Mouse (Mus musculus): Measurements from ENCODE around the gene Krt1. TPM values are rescaled to one million over a fixed set of nuclear protein-coding genes. Genes with fewer than 3 reads are reported as not detected.

The Krt1 gene
- 0.33 and 7.3 TPM in 2 replicates for polyA plus RNA-seq (2012; rRNA removed; ENCODE audit: low replicate concordance)

DNA sequence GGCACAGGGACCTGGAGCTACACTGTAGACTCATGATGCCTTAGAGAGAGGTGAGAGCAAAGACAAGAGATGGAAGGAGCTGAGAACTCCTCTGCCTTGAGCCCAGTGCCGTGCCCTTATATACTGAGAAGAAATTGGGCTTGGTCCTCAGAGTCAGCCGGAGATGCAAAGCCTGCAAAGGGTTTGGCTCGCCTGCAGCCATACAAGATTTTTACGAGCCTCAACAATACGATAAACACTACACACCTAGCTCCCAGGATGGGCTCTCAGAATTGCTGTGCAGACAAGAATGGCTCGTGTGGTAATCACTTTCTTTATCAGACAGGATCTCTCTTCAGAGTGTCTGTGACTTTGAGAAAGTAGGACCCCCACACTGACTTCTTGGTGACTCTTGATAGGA lies at the start of gene Krt1:
Krt1 (minus strand) TSS at position 101 of the 400 bp plus-strand sequence.

GRCm38 (mm10) chr15:101892820-101893219 lies 42.2 kb upstream of the Krt1 start, which contains the start of gene Krt76:
Krt76 (minus strand) TSS chr15:101892920.

GRCm38 (mm10) chr15:101869431-101869830 lies 18.8 kb upstream of the Krt1 start, which contains the start of gene Krt77:
Krt77 (minus strand) TSS chr15:101869705.

GRCm38 (mm10) chr15:101817875-101818274 lies 32.7 kb downstream of the Krt1 start, which contains the start of gene Krt2:
Krt2 (minus strand) TSS chr15:101818169.

DNA sequence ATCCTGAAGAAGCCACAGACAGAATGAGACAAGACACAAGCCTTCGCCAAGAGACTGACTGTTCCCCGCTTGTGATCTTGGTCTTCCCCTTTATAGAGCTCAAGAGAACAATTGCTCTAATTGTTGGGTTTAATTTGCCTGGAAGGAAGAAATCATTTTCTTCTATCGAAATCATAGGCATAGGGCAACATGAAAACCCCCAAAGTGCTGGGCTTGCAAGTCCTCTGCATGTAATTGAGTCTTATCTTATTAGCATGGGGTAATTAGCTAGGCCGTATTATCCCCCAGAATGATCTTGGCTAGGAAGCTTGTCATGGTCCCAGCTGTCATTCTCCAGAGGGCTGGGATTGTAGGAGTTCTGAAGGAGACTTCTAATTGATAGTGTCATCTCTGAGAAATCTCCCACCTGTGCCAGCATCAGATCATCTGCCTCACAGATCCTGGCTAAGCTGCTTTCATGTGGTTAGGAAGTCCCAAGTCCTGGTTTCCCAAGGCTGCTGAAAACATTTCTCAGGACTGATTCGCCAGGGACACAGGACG lies 48.2 kb downstream of the Krt1 start, which contains the start of gene Krt73:
Krt73 (minus strand) TSS at position 51 of the 540 bp plus-strand sequence.

Other genes with a start within 250 kb of the Krt1 start
- gene Gm5414, start 222.6 kb downstream of the Krt1 start, polyA plus RNA-seq (2012; rRNA removed; ENCODE audit: low replicate concordance) = not detected in 2 replicates
- not detected in 2 replicates for gene Gm5478, start 203.4 kb downstream of the Krt1 start, polyA plus RNA-seq (2012; rRNA removed; ENCODE audit: low replicate concordance)
- gene Krt6b, start 170.5 kb downstream of the Krt1 start, polyA plus RNA-seq (2012; rRNA removed; ENCODE audit: low replicate concordance) = not detected in 2 replicates
- gene Krt6a, start 156.5 kb downstream of the Krt1 start, polyA plus RNA-seq (2012; rRNA removed; ENCODE audit: low replicate concordance) = 0.92 and 5.4 TPM in 2 replicates
- gene Krt5, start 137.9 kb downstream of the Krt1 start, polyA plus RNA-seq (2012; rRNA removed; ENCODE audit: low replicate concordance) = 44.7 and 80.1 TPM in 2 replicates
- gene Krt71, start 107.7 kb downstream of the Krt1 start, polyA plus RNA-seq (2012; rRNA removed; ENCODE audit: low replicate concordance) = 0.32 and 0.33 TPM in 2 replicates
- gene Krt72, start 64.3 kb downstream of the Krt1 start, polyA plus RNA-seq (2012; rRNA removed; ENCODE audit: low replicate concordance) = not detected in 2 replicates
- gene Krt73, start 48.4 kb downstream of the Krt1 start, polyA plus RNA-seq (2012; rRNA removed; ENCODE audit: low replicate concordance) = 0.09 TPM in 1 of 2 replicates, not detected in the other
- gene Krt2, start 32.6 kb downstream of the Krt1 start, polyA plus RNA-seq (2012; rRNA removed; ENCODE audit: low replicate concordance) = not detected in 2 replicates
- gene Krt77, start 18.9 kb upstream of the Krt1 start, polyA plus RNA-seq (2012; rRNA removed; ENCODE audit: low replicate concordance) = 1.3 and 31.1 TPM in 2 replicates
- not detected in 2 replicates for gene Krt76, start 42.1 kb upstream of the Krt1 start, polyA plus RNA-seq (2012; rRNA removed; ENCODE audit: low replicate concordance)
- 0.57 and 1.0 TPM in 2 replicates for gene Krt4, start 73.9 kb upstream of the Krt1 start, polyA plus RNA-seq (2012; rRNA removed; ENCODE audit: low replicate concordance)
- 0.96 and 18.1 TPM in 2 replicates for gene Krt79, start 89.5 kb upstream of the Krt1 start, polyA plus RNA-seq (2012; rRNA removed; ENCODE audit: low replicate concordance)
- gene Krt78, start 103.5 kb upstream of the Krt1 start, polyA plus RNA-seq (2012; rRNA removed; ENCODE audit: low replicate concordance) = 0.36 and 0.70 TPM in 2 replicates
- gene Krt8, start 153.7 kb upstream of the Krt1 start, polyA plus RNA-seq (2012; rRNA removed; ENCODE audit: low replicate concordance) = 190 and 281 TPM in 2 replicates
- 200 and 262 TPM in 2 replicates for gene Krt18, start 177.4 kb upstream of the Krt1 start, polyA plus RNA-seq (2012; rRNA removed; ENCODE audit: low replicate concordance)
- 45.8 and 64.3 TPM in 2 replicates for gene Eif4b, start 223.0 kb upstream of the Krt1 start, polyA plus RNA-seq (2012; rRNA removed; ENCODE audit: low replicate concordance)
- gene Tns2, start 249.6 kb upstream of the Krt1 start, polyA plus RNA-seq (2012; rRNA removed; ENCODE audit: low replicate concordance) = 109 and 137 TPM in 2 replicates

Data from mammary gland, adult 2 months (tissue).